Mouse (Mus musculus) MEL (cell line): ENCODE results near the gene Dapp1. TPM values are rescaled to one million over a fixed set of nuclear protein-coding genes. Genes with fewer than 3 reads are reported as not detected.

Experiments used
- DNase-seq: peaks from one replicate; pipeline ENCODE4 v3.0.0; 2011; ENCODE audit warnings: low read depth, low spot score
- H3K27ac ChIP-seq: 2 replicates; pipeline ENCODE4 v1.5.1; 2012; ENCODE audit warnings: low read depth, mild to moderate bottlenecking, control low read depth, low read length, moderate library complexity; ENCODE audit not compliant: control insufficient read depth
- H3K27me3 ChIP-seq, 2 experiments: fragments of 150-350 bp in 1 of 2; sonication (generic) in 1 of 2; 2 replicates each; pipeline ENCODE4 v1.6.1; 2012; ENCODE audit warnings: low read length in 2 of 2, mild to moderate bottlenecking in 2 of 2, improper control_type of control experiment in 1 of 2, moderate library complexity in 1 of 2; ENCODE audit not compliant: insufficient read depth in 2 of 2, control insufficient read depth in 1 of 2
- H3K36me3 ChIP-seq, 2 experiments: 2 replicates each; pipeline ENCODE4 v1.6.1; 2012 to 2014; ENCODE audit warnings: low read length in 2 of 2, improper control_type of control experiment in 1 of 2, inconsistent platforms in 1 of 2, mild to moderate bottlenecking in 1 of 2; ENCODE audit not compliant: insufficient read depth in 2 of 2, control insufficient read depth in 1 of 2
- H3K4me1 ChIP-seq, 2 experiments: fragments of 150-350 bp in 1 of 2; sonication (generic) in 1 of 2; 2 replicates each; pipeline ENCODE4 v1.6.1; 2012; ENCODE audit warnings: low read length in 2 of 2, improper control_type of control experiment in 1 of 2, mild to moderate bottlenecking in 1 of 2; ENCODE audit not compliant: insufficient read depth in 2 of 2, control insufficient read depth in 1 of 2
- H3K4me3 ChIP-seq, 2 experiments: fragments of 150-350 bp in 1 of 2; sonication (generic) in 1 of 2; 2 replicates each; pipeline ENCODE4 v1.5.1; 2012; ENCODE audit warnings: low read depth in 2 of 2, low read length in 2 of 2, mild to moderate bottlenecking in 2 of 2, moderate library complexity in 2 of 2, control low read depth in 1 of 2, improper control_type of control experiment in 1 of 2; ENCODE audit not compliant: control insufficient read depth in 1 of 2, insufficient read depth in 1 of 2
- H3K79me2 ChIP-seq: 2 replicates; pipeline ENCODE4 v1.6.1; 2012; ENCODE audit warnings: mild to moderate bottlenecking, low read length, moderate library complexity; ENCODE audit not compliant: control insufficient read depth, poor library complexity, insufficient read depth
- H3K9ac ChIP-seq: 2 replicates; pipeline ENCODE4 v1.6.1; 2012; ENCODE audit warnings: low read depth, mild to moderate bottlenecking, control low read depth, low read length, moderate library complexity; ENCODE audit not compliant: control insufficient read depth, poor library complexity, severe bottlenecking
- H3K9me3 ChIP-seq: fragments of 150-350 bp; sonication (generic); replicated peaks from 2 replicates; pipeline ENCODE4 v1.6.1; 2012; ENCODE audit warnings: mild to moderate bottlenecking, low read length, improper control_type of control experiment, moderate library complexity; ENCODE audit not compliant: insufficient read depth
- BHLHE40 ChIP-seq: IDR thresholded peaks from 2 replicates; pipeline ENCODE4 v1.6.1; 2012; ENCODE audit warnings: low read depth, mild to moderate bottlenecking, inconsistent platforms, low read length, improper control_type of control experiment, borderline replicate concordance
- CTCF ChIP-seq, 3 experiments: IDR thresholded peaks in 2 of 3; conservative IDR thresholded peaks in 1 of 3; 2 replicates each; pipeline ENCODE4 v1.5.1; 2011 to 2012; ENCODE audit warnings: low read length in 3 of 3, low read depth in 2 of 3, mild to moderate bottlenecking in 2 of 3, improper control_type of control experiment in 1 of 3, inconsistent platforms in 1 of 3, mixed read lengths in 1 of 3, moderate library complexity in 1 of 3; ENCODE audit not compliant: control insufficient read depth in 1 of 3, insufficient read depth in 1 of 3, poor library complexity in 1 of 3, severe bottlenecking in 1 of 3
- EP300 ChIP-seq, 2 experiments: IDR thresholded peaks; 2 replicates each; pipeline ENCODE4 v1.6.1; 2011; ENCODE audit warnings: improper control_type of control experiment in 2 of 2, low read length in 2 of 2, low read depth in 1 of 2, mild to moderate bottlenecking in 1 of 2
- ETS1 ChIP-seq: IDR thresholded peaks from 2 replicates; pipeline ENCODE4 v1.6.1; 2012; ENCODE audit warnings: low read depth, mild to moderate bottlenecking, inconsistent platforms, low read length, improper control_type of control experiment, moderate library complexity
- GABPA ChIP-seq: IDR thresholded peaks from 2 replicates; pipeline ENCODE4 v1.6.1; 2012; ENCODE audit warnings: low read depth, mild to moderate bottlenecking, inconsistent platforms, low read length, improper control_type of control experiment, moderate library complexity
- GATA1 ChIP-seq: IDR thresholded peaks from 2 replicates; pipeline ENCODE4 v1.6.1; 2011; ENCODE audit warnings: low read depth, low read length, improper control_type of control experiment
- HCFC1 ChIP-seq: IDR thresholded peaks from 2 replicates; pipeline ENCODE4 v1.6.1; 2012; ENCODE audit warnings: low read depth, mild to moderate bottlenecking, inconsistent platforms, low read length, improper control_type of control experiment, moderate library complexity
- JUND ChIP-seq: IDR thresholded peaks from 2 replicates; pipeline ENCODE4 v1.6.1; 2011; ENCODE audit warnings: low read depth, mild to moderate bottlenecking, improper control_type of control experiment, low read length
- MXI1 ChIP-seq: IDR thresholded peaks from 2 replicates; pipeline ENCODE4 v1.6.1; 2011; ENCODE audit warnings: mild to moderate bottlenecking, low read depth, low read length, improper control_type of control experiment
- NELFE ChIP-seq: IDR thresholded peaks from 2 replicates; pipeline ENCODE4 v1.6.1; 2011; ENCODE audit warnings: low read depth, low read length, improper control_type of control experiment
- POLR2AphosphoS2 ChIP-seq: IDR thresholded peaks from 2 replicates; pipeline ENCODE4 v1.6.1; 2011; ENCODE audit warnings: low read length, improper control_type of control experiment
- POLR2AphosphoS5 ChIP-seq: IDR thresholded peaks from 2 replicates; pipeline ENCODE4 v1.6.1; 2012; ENCODE audit warnings: low read depth, borderline replicate concordance, mild to moderate bottlenecking, inconsistent platforms, low read length, moderate library complexity, mixed read lengths
- RCOR1 ChIP-seq: IDR thresholded peaks from 2 replicates; pipeline ENCODE4 v1.6.1; 2012; ENCODE audit warnings: low read depth, mild to moderate bottlenecking, inconsistent platforms, low read length, improper control_type of control experiment
- SMC3 ChIP-seq: IDR thresholded peaks from 2 replicates; pipeline ENCODE4 v1.6.1; 2011; ENCODE audit warnings: low read depth, low read length, improper control_type of control experiment
- TAL1 ChIP-seq: IDR thresholded peaks from 2 replicates; pipeline ENCODE4 v1.6.1; 2012; ENCODE audit warnings: mild to moderate bottlenecking, inconsistent platforms, low read length, moderate library complexity, mixed read lengths
- TBP ChIP-seq: IDR thresholded peaks from 2 replicates; pipeline ENCODE4 v1.8.0; 2011; ENCODE audit warnings: low read depth, low read length, improper control_type of control experiment
- TCF12 ChIP-seq: IDR thresholded peaks from 2 replicates; pipeline ENCODE4 v1.6.1; 2014; ENCODE audit warnings: low read depth, mild to moderate bottlenecking, inconsistent platforms, low read length, improper control_type of control experiment, moderate library complexity
- polyA plus RNA-seq, 2 experiments: library from polyadenylated mRNA; stranded (reverse) in 1 of 2; unstranded in 1 of 2; fragments of >175 nt in 1 of 2; fragments of >200 nt in 1 of 2; gene quantifications; 2 replicates each; pipeline versions ENCODE4 v1.2.1 to v1.2.4; 2012; ENCODE audit warnings: low replicate concordance in 2 of 2, low read depth in 1 of 2; ENCODE audit not compliant: insufficient read length in 2 of 2, insufficient read depth in 1 of 2, missing spikeins in 1 of 2
- total RNA-seq: library from RNA; depleted of rRNA; stranded (reverse); fragments of 300-350 nt; gene quantifications from 2 replicates; pipeline ENCODE4 v1.2.3, GENCODE M21; 2012

The Dapp1 gene
- total and polyA plus RNA-seq, 3 experiments: 45.7 to 91.5 (median 67.3) TPM

DNA sequence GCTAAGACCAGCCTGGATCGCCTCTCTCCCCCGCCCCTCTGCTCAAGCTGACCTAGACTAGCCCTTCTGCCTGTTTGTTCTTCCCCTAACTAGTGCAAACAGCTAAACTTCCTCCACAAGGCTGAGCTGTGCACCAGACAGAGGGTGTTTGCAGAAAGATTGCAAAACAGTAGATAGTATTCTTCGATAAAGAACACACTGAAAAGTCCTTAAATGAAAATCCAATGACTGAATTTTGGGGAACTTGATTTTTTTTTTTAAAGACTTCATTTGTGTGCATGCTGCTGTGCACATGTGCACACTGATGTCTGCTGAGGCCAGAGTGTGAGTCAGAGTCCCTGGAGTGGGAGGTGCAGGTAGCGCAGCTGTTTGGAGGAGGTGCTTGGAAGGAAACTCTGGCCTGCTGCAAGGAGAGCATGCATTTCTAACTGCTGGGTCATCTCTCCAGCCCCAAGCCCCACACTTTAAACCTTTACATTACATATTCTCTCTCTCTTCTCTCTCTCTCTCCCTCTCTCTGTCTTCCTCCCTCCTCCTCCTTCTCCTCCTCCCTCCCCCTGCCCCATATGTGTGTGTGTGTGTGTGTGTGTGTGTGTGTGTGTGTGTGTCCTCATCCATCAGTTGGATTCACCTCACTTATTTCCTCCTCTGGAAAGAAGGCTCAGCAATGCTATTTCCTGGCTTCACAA lies 29.0 kb downstream of the Dapp1 start (continued):
- TF ChIP-seq POLR2AphosphoS5 (no peak), BHLHE40 (peak; percentile 93; the same call in 1 of the 2 replicates), TBP (peak; percentile 67; the same call in 1 of the 2 replicates), MXI1 (peak; percentile 94), GABPA (no peak), CTCF (IDR thresholded peaks at IDR 0.05 in 2 of 3, conservative IDR thresholded peaks at IDR 0.05 in 1 of 3; ENCODE audit: control insufficient read depth in 1 of 3, insufficient read depth in 1 of 3, low read depth in 2 of 3, low read length in 3 of 3, poor library complexity in 1 of 3, severe bottlenecking in 1 of 3) (no peak), HCFC1 (peak; percentile 57; the same call in 1 of the 2 replicates), GATA1 (peak; percentile 87), ETS1 (peak; percentile 99), NELFE (no peak), RCOR1 (peak; percentile 85), EP300 (IDR thresholded peaks at IDR 0.05; ENCODE audit: low read depth in 1 of 2, low read length in 2 of 2) (peak; percentile 79 to 88), SMC3 (peak; percentile 13; the same call in 1 of the 2 replicates)

DNA sequence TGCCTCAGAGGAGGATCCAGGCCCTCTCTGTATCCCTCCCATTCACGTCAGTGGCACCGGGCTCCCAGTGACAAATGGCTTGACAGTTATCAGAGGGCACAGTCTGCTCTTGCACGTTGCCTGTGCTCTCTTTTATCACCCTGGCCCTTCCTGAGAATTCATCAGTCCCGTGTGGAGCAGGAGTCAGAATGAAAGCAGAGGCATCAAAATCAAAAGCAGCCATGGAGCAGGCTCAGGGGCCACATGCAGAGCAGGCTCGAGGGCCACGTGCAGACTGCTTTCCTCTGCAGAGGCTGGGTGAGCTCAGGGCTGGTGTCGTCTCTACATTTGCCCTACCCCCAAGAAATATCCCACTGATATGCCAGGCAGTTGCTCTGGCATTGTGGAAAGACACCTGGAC lies 29.5 kb downstream of the Dapp1 start:
- peak overlapping the region; percentile 90 for H3K27ac ChIP-seq
- DNase-seq: peak; percentile 71
- H3K9ac ChIP-seq: peak overlapping the region; percentile 51
- TF ChIP-seq GATA1: no peak; the same call in 1 of the 2 replicates
- peak; percentile 70; the same call in 1 of the 2 replicates for TF ChIP-seq TCF12
- 0 out of 2 replicates have a peak, but pooled peaks have one; percentile 0 for TF ChIP-seq POLR2AphosphoS2
- peak in 1 of 2 experiments; percentile 76; a peak in 2 of 4 replicates for TF ChIP-seq EP300 (IDR thresholded peaks at IDR 0.05; ENCODE audit: low read depth in 1 of 2, low read length in 2 of 2)
- peak; percentile 76; the same call in 1 of the 2 replicates for TF ChIP-seq BHLHE40
- TF ChIP-seq TAL1: peak; percentile 85
- TF ChIP-seq TBP: no peak
- 0 out of 6 replicates have a peak, but pooled peaks of 1 of the 3 experiments have one; percentile 0 for TF ChIP-seq CTCF (IDR thresholded peaks at IDR 0.05 in 2 of 3, conservative IDR thresholded peaks at IDR 0.05 in 1 of 3; ENCODE audit: control insufficient read depth in 1 of 3, insufficient read depth in 1 of 3, low read depth in 2 of 3, low read length in 3 of 3, poor library complexity in 1 of 3, severe bottlenecking in 1 of 3)
- TF ChIP-seq JUND: no peak
- H3K79me2 ChIP-seq: peaks cover 3% of the 10 kb centered on the region; the same call in 1 of the 2 replicates
- H3K9me3 ChIP-seq: no peaks in the 10 kb centered on the region
- peaks cover 3 to 85% of the 10 kb centered on the region in 2 experiments for H3K36me3 ChIP-seq
- peaks cover 41 to 80% of the 10 kb centered on the region in 2 experiments for H3K4me1 ChIP-seq
- H3K4me3 ChIP-seq: no peak overlapping the region
- H3K27me3 ChIP-seq: no peaks in the 10 kb centered on the region
